Mouse (Mus musculus) cerebellum, adult 8-10 months (tissue): ENCODE data around the gene Top2a.

Experiments used
- DNase-seq: peaks from one replicate; pipeline ENCODE4 v3.0.0; 2022

The Top2a gene

GRCm38 (mm10) chr11:98962421-98963095, 61.4 kb downstream of the Top2a start:
- no peak for DNase-seq

- DNase-seq = peak; percentile 18
These were observed 62.2 kb downstream of the Top2a start for GRCm38 (mm10) chr11:98961766-98962165.

- peak; percentile 34 for DNase-seq
These were observed 62.9 kb downstream of the Top2a start for GRCm38 (mm10) chr11:98961051-98961592.

GRCm38 (mm10) chr11:98960313-98960906, 63.6 kb downstream of the Top2a start:
- DNase-seq = peak; percentile 34

DNA sequence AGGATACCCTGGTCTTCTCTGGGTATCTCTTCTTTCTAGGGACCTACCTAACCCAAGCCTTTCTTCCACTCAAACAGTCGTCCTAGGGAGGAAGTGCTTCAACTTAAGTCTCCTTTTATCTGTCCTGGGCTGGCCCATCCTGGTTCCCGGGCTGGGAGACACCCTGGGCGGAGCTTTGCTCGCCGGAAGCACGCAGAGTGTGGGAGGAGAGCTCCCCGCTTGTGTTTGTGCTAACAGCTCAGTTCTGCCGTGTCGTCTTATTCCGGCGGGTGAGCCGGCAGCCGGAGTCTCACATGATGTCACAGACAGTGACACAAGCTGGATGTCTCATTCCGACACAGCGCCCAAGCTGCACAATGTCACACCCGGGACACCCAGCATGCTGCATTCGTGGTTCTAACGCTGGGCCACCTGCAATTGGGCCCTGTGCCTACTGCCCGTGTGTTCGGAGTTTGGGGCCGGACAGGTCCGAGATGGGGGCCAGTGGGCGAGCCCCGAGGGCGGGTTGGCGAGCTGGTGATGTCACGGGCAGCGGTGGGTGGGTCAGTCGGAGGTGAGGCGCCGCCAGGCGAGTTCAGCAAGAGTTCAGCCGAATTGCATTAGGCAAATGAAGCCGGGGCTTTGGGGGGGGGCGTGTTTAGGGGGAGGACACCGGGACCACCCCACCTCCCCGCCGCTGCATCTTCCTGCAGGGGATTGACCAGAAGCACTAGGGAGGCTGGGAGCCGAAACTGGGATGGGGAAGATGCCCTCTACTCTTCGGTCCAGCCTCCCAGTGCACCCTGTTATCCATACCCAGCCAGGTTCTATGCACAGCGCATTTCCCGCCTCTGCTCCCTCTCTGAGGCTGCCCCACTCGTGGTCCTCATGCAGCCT, 64.3 kb downstream of the Top2a start:
- DNase-seq = no peak

DNA sequence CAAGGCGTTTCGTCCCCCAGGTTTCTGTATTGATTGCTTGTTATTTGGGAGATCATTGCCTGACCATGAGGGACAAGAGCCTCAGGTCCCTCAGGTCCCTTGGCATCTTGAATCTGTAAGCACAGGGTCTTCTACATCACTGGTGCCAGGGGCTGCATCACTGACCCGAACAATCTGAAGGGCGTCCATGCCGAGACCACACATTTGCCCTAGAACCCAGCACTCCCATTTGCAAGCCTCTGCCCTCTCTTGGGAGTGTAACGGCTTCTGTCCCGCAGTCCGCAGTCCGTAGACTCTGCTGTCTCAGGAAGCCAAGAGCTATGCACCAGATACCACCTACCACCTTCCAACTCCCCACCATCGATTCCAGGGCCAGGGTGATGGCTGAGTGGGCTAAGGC, 67.6 kb downstream of the Top2a start:
- DNase-seq = no peak

- DNase-seq = no peak
These were observed 68.2 kb downstream of the Top2a start for GRCm38 (mm10) chr11:98955707-98956235.

DNA sequence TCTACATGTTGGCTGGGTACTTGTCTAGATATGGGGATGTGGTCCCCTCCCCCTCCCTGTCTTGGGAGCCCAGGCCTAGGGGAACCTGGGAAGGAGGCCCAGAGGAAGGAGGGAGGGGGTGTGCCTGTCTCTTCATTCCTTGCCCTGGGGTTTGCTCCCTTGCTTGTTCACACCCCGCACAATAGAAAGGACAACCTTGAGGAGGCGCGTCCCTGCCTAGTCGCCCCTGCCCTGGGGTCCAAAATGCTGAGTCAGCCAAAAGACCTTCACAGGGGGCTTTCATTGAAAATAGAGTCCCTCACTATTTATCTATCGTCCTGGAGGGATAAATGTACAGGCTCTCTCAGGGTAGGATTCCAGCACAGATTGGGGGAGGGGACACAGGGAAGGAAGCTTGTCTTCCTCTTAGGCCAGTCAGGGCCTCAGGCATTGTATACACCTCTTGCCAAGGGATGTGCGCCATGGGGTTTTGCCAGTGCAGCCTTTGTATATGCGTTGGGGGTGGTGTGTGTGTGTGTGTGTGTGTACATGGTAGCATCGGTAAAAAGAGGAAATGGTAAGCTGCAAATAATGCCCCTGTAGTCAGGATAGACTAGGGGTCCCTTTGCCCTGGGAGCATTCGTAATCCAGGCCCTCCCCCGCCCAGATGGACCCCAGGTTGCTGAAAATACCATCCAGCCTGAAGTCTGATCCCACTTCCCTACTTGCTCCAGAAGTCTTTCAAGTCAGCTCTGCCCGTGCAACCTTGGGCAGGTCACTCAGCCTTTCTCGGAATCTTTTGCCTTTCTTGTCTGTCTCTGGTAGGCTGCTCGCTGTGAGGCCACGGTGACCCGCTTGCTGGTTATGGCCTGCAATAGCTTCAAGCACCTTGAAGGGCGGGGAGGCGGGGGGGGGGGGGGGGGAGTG, 68.9 kb downstream of the Top2a start:
- DNase-seq = no peak

- no peak for DNase-seq
These were observed 69.6 kb downstream of the Top2a start for GRCm38 (mm10) chr11:98954373-98954772.

DNA sequence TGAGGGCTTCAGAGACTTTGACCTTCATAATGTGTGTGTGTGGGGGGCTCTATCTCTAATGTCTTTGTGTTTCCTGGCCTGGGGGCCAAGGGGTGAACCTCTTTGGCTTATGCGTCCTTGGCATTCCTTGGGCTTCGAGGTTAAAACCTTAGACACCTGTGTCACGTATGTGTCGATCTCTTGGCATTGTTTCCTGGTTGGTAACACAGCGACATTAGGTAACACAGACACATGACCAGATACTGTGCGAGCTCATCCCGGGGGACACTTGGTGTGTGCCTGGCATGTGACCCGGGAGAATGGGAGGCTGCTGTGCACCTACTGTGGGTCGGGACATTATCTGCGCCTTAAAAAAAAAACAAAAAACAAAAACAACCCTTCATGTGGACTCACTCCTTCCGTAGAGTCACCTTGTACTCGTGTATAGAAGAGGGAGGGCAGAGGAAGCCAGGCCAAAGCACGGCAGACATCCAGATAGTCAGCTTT, 70.1 kb downstream of the Top2a start:
- no peak for DNase-seq

GRCm38 (mm10) chr11:98953361-98953760, 70.6 kb downstream of the Top2a start:
- no peak for DNase-seq

DNA sequence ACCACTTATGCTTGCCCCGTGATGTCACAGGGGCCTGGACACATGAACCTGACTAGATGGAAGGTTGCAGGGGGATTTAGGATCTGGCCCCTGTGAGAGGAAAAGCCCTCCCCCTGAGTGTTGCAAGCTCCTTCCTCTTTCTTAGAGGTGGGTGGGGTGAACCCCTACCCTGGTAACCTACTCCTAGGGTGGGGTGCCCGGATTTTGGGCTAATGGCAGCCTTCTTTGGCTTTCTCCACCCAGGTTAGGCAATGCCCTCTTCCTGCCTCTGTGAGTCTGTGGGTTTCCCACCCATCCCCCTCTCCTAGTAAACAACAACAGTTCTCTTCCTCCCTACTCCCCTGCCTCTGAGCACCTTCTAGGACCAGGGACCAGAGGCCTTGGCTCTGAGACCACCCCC, 71.3 kb downstream of the Top2a start:
- DNase-seq = no peak

- no peak for DNase-seq
These were observed 71.9 kb downstream of the Top2a start for GRCm38 (mm10) chr11:98952111-98952510.

DNA sequence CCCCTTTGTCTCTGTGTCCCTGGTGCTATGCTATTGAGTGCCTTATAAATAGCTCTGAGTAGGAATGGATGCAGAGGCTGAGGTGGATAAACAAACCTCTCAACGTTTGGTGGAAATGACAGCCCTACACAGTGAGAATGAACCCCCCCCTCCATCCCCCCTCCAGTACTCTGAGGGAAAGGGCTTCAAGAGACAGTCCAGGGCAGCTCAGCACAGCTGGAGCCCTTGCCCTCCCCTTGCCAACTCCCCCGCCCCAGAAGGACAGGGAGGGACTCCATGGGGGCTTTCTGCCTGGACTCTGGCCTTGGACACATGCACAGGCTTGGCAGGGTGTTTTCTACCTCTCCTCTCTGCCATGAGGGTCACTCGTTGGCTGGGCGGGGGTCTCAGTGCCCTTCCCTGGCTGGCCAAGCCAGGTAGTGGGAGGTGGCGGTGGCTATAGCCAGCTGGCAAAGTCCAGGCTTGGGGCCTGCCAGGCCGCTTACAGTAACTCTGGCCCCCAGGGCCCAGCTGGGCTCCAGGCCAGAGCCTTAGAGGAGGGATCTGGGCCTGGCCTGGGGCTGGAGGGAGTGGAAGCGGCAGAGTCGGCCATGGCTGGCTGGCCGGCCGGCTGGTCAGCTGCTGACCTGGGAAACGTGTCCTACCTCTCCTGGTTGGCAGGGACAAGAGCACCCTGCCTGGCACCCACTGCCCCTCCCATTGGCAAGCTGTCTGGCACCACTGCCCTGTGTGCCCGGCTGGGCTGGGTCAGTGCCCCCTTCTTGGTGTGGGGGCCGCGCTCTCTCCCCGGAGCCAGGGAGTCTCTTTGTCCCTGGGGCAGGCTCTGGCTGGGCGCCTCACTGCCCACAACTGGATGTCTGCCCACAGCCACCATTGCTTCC, 72.7 kb downstream of the Top2a start:
- DNase-seq = peak; percentile 75

DNA sequence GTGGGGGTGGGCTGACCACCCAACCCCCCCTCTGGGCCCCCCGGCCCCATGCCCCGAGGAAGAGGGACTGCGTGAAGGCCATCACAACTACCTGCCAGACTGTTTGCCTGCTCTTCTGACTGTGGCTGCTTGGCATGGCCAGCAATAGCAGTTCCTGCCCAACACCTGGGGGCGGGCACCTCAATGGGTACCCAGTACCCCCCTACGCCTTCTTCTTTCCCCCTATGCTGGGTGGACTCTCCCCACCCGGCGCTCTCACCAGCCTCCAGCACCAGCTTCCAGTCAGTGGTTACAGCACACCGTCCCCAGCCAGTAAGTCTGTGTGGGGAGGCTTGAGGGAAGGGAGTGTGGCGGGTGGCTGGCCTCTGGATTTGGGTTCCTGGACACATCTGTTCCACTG, 73.5 kb downstream of the Top2a start:
- DNase-seq = no peak

GRCm38 (mm10) chr11:98949958-98950460, 74.0 kb downstream of the Top2a start:
- peak; percentile 69 for DNase-seq

- no peak for DNase-seq
These were observed 74.6 kb downstream of the Top2a start for GRCm38 (mm10) chr11:98949242-98949957.

DNA sequence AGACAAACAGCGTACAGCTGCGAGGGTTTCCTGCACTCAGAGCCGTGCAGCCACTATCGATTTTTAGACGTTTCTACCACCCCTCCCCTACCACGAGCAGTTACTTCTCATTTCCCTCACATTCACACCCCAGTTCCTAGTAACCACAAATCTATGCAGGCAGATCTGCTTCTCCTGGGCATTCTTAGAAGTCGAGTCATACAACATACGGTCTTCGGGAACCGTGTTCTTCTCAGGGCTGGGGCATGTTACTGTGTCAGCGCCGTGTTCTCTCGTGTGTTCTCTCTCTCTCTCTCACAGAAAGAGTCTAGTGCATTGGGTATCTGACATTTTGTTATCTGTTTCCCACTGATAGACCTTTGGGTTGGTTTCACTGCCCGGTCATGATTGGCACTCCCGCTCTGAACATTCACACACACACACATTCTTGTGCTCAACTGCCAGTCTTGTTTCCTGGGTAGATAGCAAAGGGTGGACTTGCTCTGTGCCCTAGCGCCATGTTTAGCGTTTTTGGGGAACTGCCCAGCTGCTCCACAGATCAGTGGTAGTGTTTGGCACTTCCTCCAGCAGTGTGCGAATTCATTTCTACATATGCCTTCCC, 75.9 kb downstream of the Top2a start:
- no peak for DNase-seq

GRCm38 (mm10) chr11:98945605-98945977, 78.4 kb downstream of the Top2a start:
- no peak for DNase-seq
